Mouse (Mus musculus) stomach, embryonic 15.5 days (tissue): ENCODE measurements around the gene Cdh13. TPM values are rescaled to one million over a fixed set of nuclear protein-coding genes. Genes with fewer than 3 reads are reported as not detected.

ENCODE experiments used
- ATAC-seq: fragments of 200-750 bp; cut with Nextera tagmentation; 2 replicates; pipeline ENCODE4 v1.8.0; 2017; ENCODE audit warnings: low read depth, moderate number of reproducible peaks, moderate TSS enrichment; ENCODE audit not compliant: insufficient read depth, low FRiP score
- H3K27ac ChIP-seq: fragments of 300-500 bp; sonication (generic); 2 replicates; pipeline ENCODE4 v1.5.1; 2015; ENCODE audit warnings: mild to moderate bottlenecking, inconsistent platforms
- H3K27me3 ChIP-seq: fragments of 300-500 bp; sonication (generic); replicated peaks from 2 replicates; pipeline ENCODE4 v1.6.1; 2015; ENCODE audit warnings: inconsistent platforms
- H3K36me3 ChIP-seq: fragments of 300-500 bp; sonication (generic); 2 replicates; pipeline ENCODE4 v1.6.1; 2015; ENCODE audit warnings: inconsistent platforms
- H3K4me1 ChIP-seq: fragments of 300-500 bp; sonication (generic); 2 replicates; pipeline ENCODE4 v1.6.1; 2015; ENCODE audit warnings: inconsistent platforms
- H3K4me2 ChIP-seq: fragments of 300-500 bp; sonication (generic); 2 replicates; pipeline ENCODE4 v1.6.1; 2015; ENCODE audit warnings: mild to moderate bottlenecking, inconsistent platforms
- H3K4me3 ChIP-seq: fragments of 300-500 bp; sonication (generic); replicated peaks from 2 replicates; pipeline ENCODE4 v1.5.1; 2015; ENCODE audit warnings: inconsistent platforms
- H3K9ac ChIP-seq: fragments of 300-500 bp; sonication (generic); 2 replicates; pipeline ENCODE4 v1.6.1; 2015; ENCODE audit warnings: inconsistent platforms
- H3K9me3 ChIP-seq: fragments of 300-500 bp; sonication (generic); 2 replicates; pipeline ENCODE4 v1.6.1; 2016; ENCODE audit warnings: inconsistent platforms
- WGBS: fragments of 180-500 bp; shearing (Covaris S2); methylation state at CpG from one replicate; pipeline ENCODE4 v1.1.7; 2015; 5-methylcytosine and 5-hydroxymethylcytosine counted together
- polyA plus RNA-seq: library from polyadenylated mRNA; unstranded; fragments of >200 nt; fragmentation: Nextera tagmentation; extraction: Ambion mirVana; gene quantifications from 2 replicates; pipeline ENCODE4 v1.2.1, GENCODE M21; 2015

Cdh13 gene
- polyA plus RNA-seq, 1 experiment from 2014 or later = 12.1 TPM

DNA sequence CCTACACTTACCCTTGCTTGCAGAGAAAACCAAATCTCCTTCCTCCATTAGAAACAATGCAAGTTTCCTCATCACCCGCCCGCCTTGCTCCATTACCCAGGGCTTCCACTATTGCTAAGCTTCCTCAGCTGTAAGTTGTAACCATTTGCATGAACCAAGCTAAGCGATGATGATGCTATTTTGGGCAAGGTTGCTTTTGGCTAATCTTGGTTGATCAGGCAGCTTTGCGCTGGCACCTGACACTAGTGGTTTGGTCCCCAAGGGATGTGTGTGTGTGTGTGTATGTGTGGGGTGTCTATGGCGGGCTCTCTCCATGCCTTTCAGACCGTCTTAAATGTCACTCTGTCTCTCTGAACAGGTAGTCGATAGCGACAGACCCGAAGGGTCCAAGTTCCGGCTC is 567.8 kb downstream of the Cdh13 start:
- Histone ChIP-seq H3K4me1 (no peaks in the 10 kb centered on the region), H3K9ac (no peak overlapping the region), H3K4me2 (no peak overlapping the region), H3K4me3 (no peak overlapping the region), H3K27ac (no peak overlapping the region), H3K27me3 (no peaks in the 10 kb centered on the region), H3K9me3 (no peaks in the 10 kb centered on the region), H3K36me3 (no peaks in the 10 kb centered on the region)
- ATAC-seq = no peak
- WGBS = 88% methylated on average over 10 of the region's 10 CpGs

DNA sequence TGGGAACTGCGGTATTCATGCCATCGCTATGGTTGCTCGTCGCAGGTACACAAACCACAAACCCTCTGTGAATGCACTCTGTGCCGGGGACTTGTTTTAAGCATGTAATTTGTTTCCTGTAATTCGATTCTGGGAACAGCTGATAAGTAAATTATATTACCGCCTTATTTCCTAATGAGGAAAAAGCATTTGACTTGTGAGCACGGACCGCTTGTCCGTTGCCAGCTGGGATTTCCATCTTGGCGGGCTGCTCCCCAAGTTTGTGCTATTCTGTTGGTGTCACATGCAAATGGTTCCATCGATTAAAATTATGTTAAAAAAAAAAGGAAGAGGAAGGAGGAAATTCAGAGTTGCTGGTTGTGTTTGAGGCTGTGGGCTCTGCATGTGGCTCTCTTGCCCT is 569.3 kb downstream of the Cdh13 start:
- no peaks in the 10 kb centered on the region for H3K9me3 ChIP-seq
- no peak overlapping the region for H3K27ac ChIP-seq
- no peaks in the 10 kb centered on the region for H3K27me3 ChIP-seq
- H3K4me3 ChIP-seq = no peak overlapping the region
- no peak overlapping the region for H3K9ac ChIP-seq
- ATAC-seq = no peak
- no peaks in the 10 kb centered on the region for H3K4me1 ChIP-seq
- no peak overlapping the region for H3K4me2 ChIP-seq
- 84% methylated on average over 12 of the region's 12 CpGs for WGBS
- H3K36me3 ChIP-seq = no peaks in the 10 kb centered on the region

GRCm38 (mm10) chr8:118854656-118855055 is 571.1 kb downstream of the Cdh13 start:
- Histone ChIP-seq H3K27ac (no peak overlapping the region), H3K4me2 (no peak overlapping the region), H3K4me3 (no peak overlapping the region), H3K9ac (no peak overlapping the region), H3K4me1 (no peaks in the 10 kb centered on the region), H3K27me3 (no peaks in the 10 kb centered on the region), H3K9me3 (no peaks in the 10 kb centered on the region), H3K36me3 (no peaks in the 10 kb centered on the region)
- ATAC-seq = no peak
- WGBS = 67% methylated on average over 8 of the region's 8 CpGs

GRCm38 (mm10) chr8:118866332-118866731 is 582.8 kb downstream of the Cdh13 start:
- Histone ChIP-seq H3K4me3 (no peak overlapping the region), H3K27me3 (no peaks in the 10 kb centered on the region), H3K9ac (no peak overlapping the region), H3K36me3 (no peaks in the 10 kb centered on the region), H3K4me1 (no peaks in the 10 kb centered on the region), H3K9me3 (no peaks in the 10 kb centered on the region), H3K4me2 (no peak overlapping the region), H3K27ac (no peak overlapping the region)
- ATAC-seq = no peak
- WGBS = 74% methylated on average over 6 of the region's 6 CpGs

GRCm38 (mm10) chr8:118870711-118871110 is 587.2 kb downstream of the Cdh13 start:
- Histone ChIP-seq H3K27me3 (no peaks in the 10 kb centered on the region), H3K4me1 (no peaks in the 10 kb centered on the region), H3K27ac (no peak overlapping the region), H3K4me2 (no peak overlapping the region), H3K9ac (no peak overlapping the region), H3K36me3 (no peaks in the 10 kb centered on the region), H3K9me3 (no peaks in the 10 kb centered on the region), H3K4me3 (no peak overlapping the region)
- 84% methylated on average over 8 of the region's 8 CpGs for WGBS
- no peak for ATAC-seq

- Histone ChIP-seq H3K4me3 (no peak overlapping the region), H3K27me3 (no peaks in the 10 kb centered on the region), H3K4me2 (no peak overlapping the region), H3K9ac (no peak overlapping the region), H3K36me3 (no peaks in the 10 kb centered on the region), H3K4me1 (no peaks in the 10 kb centered on the region), H3K27ac (no peak overlapping the region), H3K9me3 (no peaks in the 10 kb centered on the region)
- WGBS = 73% methylated on average over 11 of the region's 11 CpGs
- no peak for ATAC-seq
Measured at GRCm38 (mm10) chr8:118879939-118880825, 596.6 kb downstream of the Cdh13 start.

GRCm38 (mm10) chr8:118884296-118884695 is 600.8 kb downstream of the Cdh13 start:
- Histone ChIP-seq H3K9me3 (no peaks in the 10 kb centered on the region), H3K4me2 (no peak overlapping the region), H3K9ac (no peak overlapping the region), H3K27me3 (no peaks in the 10 kb centered on the region), H3K4me3 (no peak overlapping the region), H3K36me3 (no peaks in the 10 kb centered on the region), H3K4me1 (no peaks in the 10 kb centered on the region), H3K27ac (no peak overlapping the region)
- no peak for ATAC-seq
- WGBS = 74% methylated on average over 8 of the region's 8 CpGs

DNA sequence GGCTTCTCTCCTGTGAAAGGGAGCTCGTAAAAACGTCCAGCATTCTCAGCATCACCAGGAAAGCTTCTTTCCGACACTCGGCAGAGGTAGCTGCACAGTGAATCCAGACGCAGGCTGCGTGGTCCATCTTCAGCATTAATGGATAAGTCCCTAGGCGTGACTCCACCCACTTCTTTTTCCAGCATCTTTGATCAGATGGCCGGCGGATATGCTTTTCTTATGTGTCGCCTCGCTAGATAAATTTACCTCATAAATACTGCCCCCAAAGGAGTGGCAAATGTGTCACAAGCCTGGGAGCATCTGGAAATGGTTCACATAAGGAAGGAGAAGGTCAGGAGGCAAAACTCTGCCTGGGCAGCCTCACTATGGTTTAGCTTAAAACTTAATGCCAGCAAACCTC is 601.5 kb downstream of the Cdh13 start:
- Histone ChIP-seq H3K4me1 (no peaks in the 10 kb centered on the region), H3K4me2 (no peak overlapping the region)

DNA sequence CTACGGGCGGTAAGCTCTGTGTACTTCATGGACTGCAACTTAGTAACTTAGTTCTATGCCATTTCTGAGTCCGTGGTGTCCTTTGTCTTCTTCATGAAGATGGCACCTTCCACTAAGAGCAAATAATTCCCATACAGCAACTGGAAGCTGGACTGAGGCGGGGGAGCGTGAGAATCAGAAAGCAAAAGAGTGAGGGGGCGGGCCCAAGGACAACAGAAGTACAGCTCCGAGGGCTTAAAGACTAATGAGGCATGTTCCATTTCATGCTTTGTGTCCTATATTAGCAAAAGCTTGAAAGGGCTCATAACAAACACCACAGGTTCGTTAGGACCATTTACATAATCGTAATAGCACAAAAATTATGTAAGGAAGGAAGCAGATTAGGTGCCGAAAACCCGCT is 618.9 kb downstream of the Cdh13 start:
- H3K4me2 ChIP-seq = no peak overlapping the region
- WGBS = 86% methylated on average over 11 of the region's 11 CpGs
- no peak for ATAC-seq

More for the DNA sequence above, 601.5 kb downstream of the Cdh13 start:
- Histone ChIP-seq H3K36me3 (no peaks in the 10 kb centered on the region), H3K4me3 (no peak overlapping the region), H3K27me3 (no peaks in the 10 kb centered on the region), H3K9ac (no peak overlapping the region), H3K27ac (no peak overlapping the region), H3K9me3 (no peaks in the 10 kb centered on the region)
- ATAC-seq = no peak
- 65% methylated on average over 11 of the region's 11 CpGs for WGBS

DNA sequence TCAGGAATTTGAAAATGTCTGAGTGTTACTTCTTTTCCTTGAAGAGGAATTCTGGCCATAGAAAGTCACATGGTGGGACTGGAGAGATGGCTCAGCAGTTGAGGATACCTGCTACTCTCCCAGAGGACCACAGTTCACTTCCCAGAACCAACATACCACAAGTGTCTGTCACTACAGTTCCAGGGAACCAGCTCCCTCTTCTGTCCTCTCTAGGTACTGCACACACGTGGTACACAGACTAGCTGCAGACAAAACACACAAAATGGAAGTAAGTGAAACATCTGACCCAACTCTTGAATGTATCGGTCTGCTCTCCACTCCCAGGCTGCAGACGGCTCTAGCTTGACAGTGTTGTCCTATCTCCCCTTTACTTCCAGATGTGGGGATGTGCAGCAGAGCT is 633.0 kb downstream of the Cdh13 start:
- Histone ChIP-seq H3K9ac (no peak overlapping the region), H3K9me3 (peaks cover 6% of the 10 kb centered on the region), H3K4me1 (no peaks in the 10 kb centered on the region), H3K27ac (no peak overlapping the region), H3K36me3 (no peaks in the 10 kb centered on the region), H3K4me2 (no peak overlapping the region), H3K4me3 (no peak overlapping the region), H3K27me3 (no peaks in the 10 kb centered on the region)
- no peak for ATAC-seq
- WGBS = 94% methylated on average over 3 of the region's 3 CpGs

More for the DNA sequence above, 618.9 kb downstream of the Cdh13 start:
- H3K4me1 ChIP-seq = no peaks in the 10 kb centered on the region
- no peaks in the 10 kb centered on the region for H3K36me3 ChIP-seq
- no peak overlapping the region for H3K9ac ChIP-seq
- no peak overlapping the region for H3K27ac ChIP-seq
- no peaks in the 10 kb centered on the region for H3K27me3 ChIP-seq
- no peak overlapping the region for H3K4me3 ChIP-seq
- H3K9me3 ChIP-seq = no peaks in the 10 kb centered on the region

DNA sequence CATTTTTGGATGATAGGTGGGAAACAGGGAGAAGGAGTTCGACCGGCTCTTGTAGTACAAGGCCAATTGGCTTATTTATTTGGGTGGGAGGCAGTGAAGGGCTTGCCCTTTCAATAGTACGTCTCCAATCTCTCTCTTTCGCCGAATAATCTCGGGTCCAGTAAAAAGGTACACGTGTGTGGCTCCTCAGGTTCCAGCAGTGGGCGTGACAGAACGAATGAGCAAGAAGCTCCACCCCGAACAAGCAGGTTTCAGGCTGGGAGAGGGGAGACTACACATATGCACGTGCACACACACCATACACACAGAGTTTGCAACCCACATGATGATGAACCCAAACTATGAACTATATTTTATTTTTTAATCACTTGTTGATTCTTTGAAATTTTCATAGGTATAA is 653.9 kb downstream of the Cdh13 start:
- Histone ChIP-seq H3K9ac (no peak overlapping the region), H3K4me3 (no peak overlapping the region), H3K9me3 (no peaks in the 10 kb centered on the region), H3K27me3 (no peaks in the 10 kb centered on the region), H3K27ac (no peak overlapping the region), H3K4me2 (no peak overlapping the region), H3K36me3 (no peaks in the 10 kb centered on the region), H3K4me1 (no peaks in the 10 kb centered on the region)
- no peak for ATAC-seq
- WGBS = 19% methylated on average over 11 of the region's 11 CpGs

DNA sequence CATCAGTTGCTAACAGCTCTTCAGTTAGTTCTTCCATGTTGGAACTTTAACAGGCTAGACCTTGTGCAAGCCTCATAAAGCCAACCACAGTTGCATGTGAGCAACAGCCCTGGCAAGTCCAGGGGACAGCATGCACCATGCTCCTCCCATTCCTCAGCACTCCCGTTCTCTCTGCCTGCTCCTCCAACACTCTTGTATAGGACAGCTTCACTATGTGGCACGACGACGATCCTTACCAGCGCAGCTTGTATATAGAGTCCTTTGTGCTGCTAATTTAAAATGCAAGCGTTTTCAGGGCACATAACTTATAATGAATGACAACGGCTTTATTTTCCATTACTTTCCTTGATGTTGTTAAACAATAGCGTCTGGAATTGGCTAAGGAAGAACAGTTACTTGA is 654.5 kb downstream of the Cdh13 start:
- Histone ChIP-seq H3K36me3 (no peaks in the 10 kb centered on the region), H3K4me1 (no peaks in the 10 kb centered on the region), H3K9me3 (no peaks in the 10 kb centered on the region), H3K4me3 (no peak overlapping the region), H3K27ac (no peak overlapping the region), H3K9ac (no peak overlapping the region), H3K27me3 (no peaks in the 10 kb centered on the region), H3K4me2 (no peak overlapping the region)
- WGBS = 46% methylated on average over 8 of the region's 8 CpGs
- no peak for ATAC-seq
